Mouse (Mus musculus) spleen, adult 2 months (tissue): ENCODE measurements around the gene Map7. TPM values are rescaled to one million over a fixed set of nuclear protein-coding genes. Genes with fewer than 3 reads are reported as not detected.

Source experiments
- DNase-seq, 2 experiments: peaks; one replicate each; pipeline versions ENCODE4 v3.0.0 to v3.0.0-alpha.2; 2012 to 2021; ENCODE audit warnings: low spot score in 2 of 2, low read depth in 1 of 2
- H3K27ac ChIP-seq: fragments of 200-500 bp; 2 replicates; pipeline ENCODE4 v1.5.1; 2012; ENCODE audit warnings: low read length, inconsistent platforms; ENCODE audit not compliant: insufficient read depth
- H3K27me3 ChIP-seq: fragments of 200-500 bp; 2 replicates; pipeline ENCODE4 v1.6.1; 2012; ENCODE audit warnings: mild to moderate bottlenecking, moderate library complexity, low read length, inconsistent platforms; ENCODE audit not compliant: control insufficient read depth, insufficient read depth
- H3K36me3 ChIP-seq: fragments of 200-500 bp; 2 replicates; pipeline ENCODE4 v1.6.1; 2012; ENCODE audit warnings: mild to moderate bottlenecking, low read length, inconsistent platforms; ENCODE audit not compliant: control insufficient read depth, insufficient read depth
- H3K4me1 ChIP-seq: fragments of 200-500 bp; 2 replicates; pipeline ENCODE4 v1.6.1; 2011; ENCODE audit warnings: inconsistent platforms; ENCODE audit not compliant: control insufficient read depth, insufficient read depth, insufficient read length
- H3K4me3 ChIP-seq: fragments of 200-500 bp; 2 replicates; pipeline ENCODE4 v1.5.1; 2011; ENCODE audit warnings: mild to moderate bottlenecking, inconsistent platforms; ENCODE audit not compliant: insufficient read depth, insufficient read length; ENCODE audit errors: extremely low read depth
- CTCF ChIP-seq: fragments of 200-500 bp; IDR thresholded peaks from 2 replicates; pipeline ENCODE4 v1.5.1; 2011; ENCODE audit warnings: mild to moderate bottlenecking, inconsistent platforms; ENCODE audit not compliant: insufficient read depth, insufficient read length, insufficient replicate concordance; ENCODE audit errors: extremely low read depth
- POLR2A ChIP-seq: fragments of 200-500 bp; IDR thresholded peaks from 2 replicates; pipeline ENCODE4 v1.6.1; 2011; ENCODE audit warnings: low read depth, low read length, inconsistent platforms
- WGBS: fragments of 180-500 bp; shearing (Covaris S2); methylation state at CpG from one replicate; pipeline ENCODE4 v1.1.7; 2018; 5-methylcytosine and 5-hydroxymethylcytosine counted together
- polyA plus RNA-seq: library from polyadenylated mRNA; depleted of rRNA; stranded (reverse); fragments of >200 nt; gene quantifications from 2 replicates; pipeline ENCODE4 v1.2.3, GENCODE M21; 2012

The Map7 gene
- polyA plus RNA-seq, 1 experiment: 1.8 TPM

DNA sequence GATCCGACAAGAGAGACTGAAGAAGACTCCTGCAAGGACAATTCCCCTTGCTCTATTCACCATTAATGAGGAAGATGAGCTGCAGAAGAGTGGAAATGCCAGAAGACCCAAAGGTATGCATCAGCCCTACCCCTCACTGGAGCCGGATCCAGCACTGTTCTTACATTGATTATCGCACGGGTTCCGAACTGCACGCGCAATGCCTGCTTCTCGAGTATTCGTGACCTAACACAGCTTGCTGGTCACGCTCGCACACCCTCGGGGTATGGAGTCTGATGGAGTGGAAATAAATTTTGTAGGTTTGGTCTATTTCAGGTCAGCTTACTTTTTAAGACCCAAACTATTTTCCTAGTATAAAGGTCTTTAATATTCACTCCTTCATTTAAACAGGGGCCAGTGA lies 22.9 kb downstream of the Map7 start:
- no peak overlapping the region for H3K4me3 ChIP-seq
- no peak for DNase-seq
- no peaks in the 10 kb centered on the region for H3K27me3 ChIP-seq
- WGBS: 94% methylated on average over 12 of the region's 12 CpGs
- H3K4me1 ChIP-seq: no peaks in the 10 kb centered on the region
- H3K36me3 ChIP-seq: no peaks in the 10 kb centered on the region
- no peak overlapping the region for H3K27ac ChIP-seq
- TF ChIP-seq POLR2A (no peak), CTCF (no peak)

DNA sequence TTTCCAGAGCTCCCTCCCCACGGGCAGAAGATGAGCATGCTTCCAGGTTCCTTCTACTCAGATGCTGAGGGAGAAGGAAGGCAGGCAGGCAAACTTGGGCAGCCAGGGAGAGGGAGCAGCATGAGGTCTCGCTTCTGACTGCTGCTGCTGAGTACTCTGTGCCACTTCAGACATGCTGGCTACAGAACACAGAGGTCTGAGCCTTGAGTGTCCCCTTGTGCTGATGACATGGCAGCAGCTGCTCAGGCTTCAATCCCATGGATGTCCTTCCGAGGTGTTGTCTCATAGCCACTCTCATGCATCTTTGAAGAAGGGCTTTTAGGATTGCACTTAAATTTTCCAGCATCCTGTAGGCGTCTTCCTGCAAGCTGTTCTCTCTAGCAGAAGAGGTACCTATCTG lies 23.5 kb downstream of the Map7 start:
- DNase-seq: no peak
- H3K4me3 ChIP-seq: no peak overlapping the region
- TF ChIP-seq CTCF (no peak), POLR2A (no peak)
- WGBS: 87% methylated on average over 4 of the region's 4 CpGs
- no peaks in the 10 kb centered on the region for H3K27me3 ChIP-seq
- H3K27ac ChIP-seq: no peak overlapping the region
- H3K36me3 ChIP-seq: no peaks in the 10 kb centered on the region
- no peaks in the 10 kb centered on the region for H3K4me1 ChIP-seq

DNA sequence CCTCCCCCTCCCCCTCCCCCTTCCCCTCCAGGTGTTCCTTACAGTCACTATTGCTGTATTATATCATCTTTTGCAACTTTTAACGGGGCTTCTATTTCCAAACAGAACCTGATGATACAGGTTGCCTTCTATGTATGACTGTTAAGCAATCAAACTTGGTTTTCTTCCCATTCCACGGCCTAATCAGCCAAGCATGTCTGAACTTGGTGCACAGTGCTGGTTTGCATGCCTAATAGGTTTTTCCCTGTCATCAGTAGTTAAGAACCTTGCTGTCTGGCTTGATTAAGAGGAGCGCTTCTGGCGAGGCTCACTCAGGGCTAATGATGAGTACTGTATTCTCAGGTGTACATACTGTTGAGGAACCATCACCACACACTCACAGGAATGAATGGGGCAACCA lies 25.5 kb downstream of the Map7 start:
- H3K36me3 ChIP-seq: no peaks in the 10 kb centered on the region
- TF ChIP-seq CTCF (no peak), POLR2A (no peak)
- H3K27ac ChIP-seq: no peak overlapping the region
- H3K27me3 ChIP-seq: no peaks in the 10 kb centered on the region
- no peaks in the 10 kb centered on the region for H3K4me1 ChIP-seq
- WGBS: 95% methylated on average over 4 of the region's 4 CpGs
- DNase-seq: no peak
- no peak overlapping the region for H3K4me3 ChIP-seq

DNA sequence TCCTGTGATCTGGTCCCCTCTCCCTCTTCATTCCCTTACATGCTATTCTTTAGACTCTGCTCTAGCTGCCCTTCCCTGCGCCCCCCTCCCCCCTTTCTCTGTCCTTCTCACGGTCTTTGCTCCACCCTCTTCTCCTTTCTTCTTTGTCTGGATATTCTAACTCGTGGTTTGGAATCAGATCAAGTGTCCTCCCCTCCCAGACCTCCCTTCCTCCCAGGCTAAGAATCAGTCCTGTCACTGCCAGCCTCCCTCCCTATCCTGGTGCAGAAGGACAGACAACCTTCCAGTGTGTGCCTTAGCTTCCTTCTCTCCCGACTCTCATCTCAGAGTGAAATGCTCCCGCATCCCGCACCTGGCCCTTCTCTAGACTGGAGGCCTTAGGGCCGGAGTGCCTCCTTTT lies 27.8 kb downstream of the Map7 start:
- H3K4me3 ChIP-seq: no peak overlapping the region
- no peak for TF ChIP-seq POLR2A
- TF ChIP-seq CTCF: no peak
- H3K27me3 ChIP-seq: no peaks in the 10 kb centered on the region
- WGBS: 78% methylated on average over 7 of the region's 7 CpGs
- no peak for DNase-seq
- H3K4me1 ChIP-seq: no peaks in the 10 kb centered on the region
- no peaks in the 10 kb centered on the region for H3K36me3 ChIP-seq
- H3K27ac ChIP-seq: no peak overlapping the region

DNA sequence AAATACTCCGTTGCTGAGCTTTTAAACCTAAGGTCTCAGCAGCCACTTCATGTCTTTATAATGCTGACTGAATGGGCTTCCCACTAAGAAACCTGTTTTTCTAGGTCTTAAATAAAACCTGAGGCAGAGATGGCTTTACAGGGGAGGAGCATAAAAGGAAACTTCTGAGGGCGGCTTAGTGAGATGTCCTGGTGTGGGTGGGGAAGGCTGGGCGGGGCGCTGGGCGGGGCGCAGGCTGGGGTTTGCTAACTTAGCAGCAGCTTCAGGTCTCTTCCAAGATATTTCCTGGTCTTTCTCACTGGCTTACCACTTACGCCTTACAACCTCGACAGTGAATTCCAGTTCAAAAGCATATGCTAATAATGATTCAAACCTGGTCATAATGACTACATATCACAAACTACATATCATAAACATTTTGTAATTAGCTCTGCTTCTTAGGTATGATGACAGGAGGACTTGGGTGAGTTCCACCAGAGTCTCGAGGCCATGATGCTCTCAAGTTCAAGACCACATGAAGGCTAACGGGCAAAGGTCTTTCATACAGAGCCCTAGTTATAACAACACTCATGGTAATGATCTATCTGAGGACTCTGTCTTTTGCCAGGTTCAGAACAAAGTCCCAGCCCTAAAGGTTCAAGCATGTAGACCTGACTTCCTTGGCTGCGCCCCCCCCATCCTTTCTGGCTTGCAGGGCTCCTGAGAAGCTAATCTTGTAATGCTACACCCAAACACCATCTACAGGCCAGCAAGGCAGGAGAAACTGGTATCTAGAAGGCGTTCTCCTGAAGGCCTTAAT lies 30.7 kb downstream of the Map7 start:
- WGBS: 76% methylated on average over 12 of the region's 12 CpGs
- H3K4me3 ChIP-seq: no peak overlapping the region
- H3K4me1 ChIP-seq: no peaks in the 10 kb centered on the region
- H3K27ac ChIP-seq: no peak overlapping the region
- no peaks in the 10 kb centered on the region for H3K36me3 ChIP-seq
- DNase-seq: no peak
- TF ChIP-seq CTCF (no peak), POLR2A (no peak)
- no peaks in the 10 kb centered on the region for H3K27me3 ChIP-seq

DNA sequence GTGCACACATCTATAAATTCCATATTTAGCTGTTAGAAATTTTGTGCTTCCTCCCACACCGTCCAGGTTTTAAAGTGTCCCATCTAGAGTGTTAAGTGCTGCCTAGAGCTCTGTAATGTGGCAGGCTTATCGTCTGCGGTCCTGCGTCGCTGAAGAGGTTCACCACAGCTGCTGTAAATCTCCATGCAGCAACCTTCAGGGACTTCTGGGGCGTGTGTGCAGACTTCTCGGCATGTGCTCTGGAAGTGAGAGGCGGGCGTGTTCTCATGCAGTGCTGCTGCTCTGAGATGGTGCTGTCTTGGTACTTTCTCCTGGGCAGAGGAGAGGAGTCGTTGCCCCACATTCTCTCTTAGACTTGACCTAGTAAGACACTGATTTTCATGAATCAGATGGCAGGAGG lies 32.9 kb downstream of the Map7 start:
- no peak for DNase-seq

DNA sequence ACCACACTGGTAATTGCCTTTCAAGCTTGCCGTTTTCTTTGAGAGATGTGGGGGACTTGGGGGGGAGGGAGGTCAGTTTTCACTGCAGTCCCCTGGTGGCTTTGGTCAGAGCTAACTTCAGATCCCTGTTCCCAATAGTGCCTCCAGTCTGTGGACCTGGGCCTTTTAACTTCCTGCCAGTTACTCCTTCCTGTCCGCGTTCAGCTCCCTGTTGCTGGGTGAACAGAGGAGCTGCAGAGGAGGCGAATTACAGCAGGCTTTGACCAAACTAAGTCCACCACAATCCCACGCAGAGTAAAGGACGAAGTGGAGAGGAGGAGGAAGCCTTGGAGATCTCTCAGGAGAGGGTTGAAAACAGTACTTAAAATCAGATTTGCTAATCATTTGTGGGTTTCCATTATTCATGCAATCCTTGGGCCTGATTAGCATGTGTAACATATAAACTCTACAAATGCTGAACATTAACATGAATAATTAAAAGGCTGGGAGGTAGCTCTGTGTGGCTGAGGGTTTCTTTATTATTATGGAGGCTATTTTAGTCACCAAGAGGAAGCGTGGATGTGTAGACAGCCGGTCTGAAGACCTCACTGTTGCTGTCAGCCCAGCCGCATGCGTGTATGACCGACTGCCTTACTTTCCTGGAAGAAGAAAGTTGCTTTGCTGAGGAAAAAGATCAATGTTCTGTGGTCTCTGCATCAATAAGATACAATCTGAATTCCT lies 33.6 kb downstream of the Map7 start:
- WGBS: 30% methylated on average over 11 of the region's 11 CpGs
- H3K4me1 ChIP-seq: no peaks in the 10 kb centered on the region
- no peak overlapping the region for H3K4me3 ChIP-seq
- TF ChIP-seq POLR2A: no peak
- TF ChIP-seq CTCF: no peak
- no peak for DNase-seq
- H3K27me3 ChIP-seq: no peaks in the 10 kb centered on the region
- H3K27ac ChIP-seq: no peak overlapping the region
- H3K36me3 ChIP-seq: no peaks in the 10 kb centered on the region

More for the DNA sequence above, 32.9 kb downstream of the Map7 start:
- Histone ChIP-seq H3K4me1 (no peaks in the 10 kb centered on the region), H3K36me3 (no peaks in the 10 kb centered on the region), H3K27me3 (no peaks in the 10 kb centered on the region), H3K4me3 (no peak overlapping the region), H3K27ac (no peak overlapping the region)
- TF ChIP-seq POLR2A: no peak
- TF ChIP-seq CTCF: no peak
- WGBS: 22% methylated on average over 10 of the region's 10 CpGs
